Mouse (Mus musculus): ENCODE data around the gene Dnah1. TPM values are rescaled to one million over a fixed set of nuclear protein-coding genes. Genes with fewer than 3 reads are reported as not detected.

Dnah1 gene
- total RNA-seq, 1 experiment from 2014 or later = 0.12 TPM

Other genes with a start within 250 kb of the Dnah1 start
- 26.9 and 39.7 TPM in 2 replicates for gene Smim4, start 194.9 kb downstream of the Dnah1 start, total RNA-seq (2017)
- 5.2 and 5.5 TPM in 2 replicates for gene Nt5dc2, start 192.8 kb downstream of the Dnah1 start, total RNA-seq (2017)
- 4.1 and 5.0 TPM in 2 replicates for gene Stab1, start 155.3 kb downstream of the Dnah1 start, total RNA-seq (2017)
- not detected in 2 replicates for gene Tnnc1, start 115.6 kb downstream of the Dnah1 start, total RNA-seq (2017)
- gene Nisch, start 107.0 kb downstream of the Dnah1 start, total RNA-seq (2017) = 329 and 351 TPM in 2 replicates
- gene Sema3g, start 106.0 kb downstream of the Dnah1 start, total RNA-seq (2017) = 0.37 and 0.58 TPM in 2 replicates
- gene Phf7, start 72.6 kb downstream of the Dnah1 start, total RNA-seq (2017) = 18.7 and 19.3 TPM in 2 replicates
- 55.1 and 61.2 TPM in 2 replicates for gene Bap1, start 72.4 kb downstream of the Dnah1 start, total RNA-seq (2017)
- gene Capn7, start 12.7 kb upstream of the Dnah1 start, total RNA-seq (2017) = 80.2 and 86.2 TPM in 2 replicates
- 110 and 118 TPM in 2 replicates for gene Sh3bp5, start 112.2 kb upstream of the Dnah1 start, total RNA-seq (2017)
- gene Eaf1, start 170.5 kb upstream of the Dnah1 start, total RNA-seq (2017) = 24.8 and 29.2 TPM in 2 replicates
- 40.3 and 49.4 TPM in 2 replicates for gene Mettl6, start 171.1 kb upstream of the Dnah1 start, total RNA-seq (2017)